Mouse (Mus musculus) gastrocnemius, postnatal 36 days (tissue): ENCODE measurements around the gene Oser1. TPM values are rescaled to one million over a fixed set of nuclear protein-coding genes. Genes with fewer than 3 reads are reported as not detected.
"Not testable (repeated sequence)": the region's sequence is repeated elsewhere in the genome, so short reads cannot be mapped to it uniquely, and the experiment has no call there.

ENCODE experiments used
- DNase-seq, 2 experiments: peaks; one replicate each; pipeline ENCODE4 v3.0.0; 2022
- intact Hi-C: fragments of 180-260 bp; cut with DNase I; formaldehyde crosslinking; loops from one replicate; pipeline ENCODE4 v1.15.1; 2025
- total RNA-seq, 2 experiments: library from RNA; stranded (reverse); gene quantifications; 2 replicates each; pipeline ENCODE4 v1.2.3; 2021

Oser1 gene
- total RNA-seq, 2 experiments from 2014 or later, result 31.3 to 32.4 TPM

DNA sequence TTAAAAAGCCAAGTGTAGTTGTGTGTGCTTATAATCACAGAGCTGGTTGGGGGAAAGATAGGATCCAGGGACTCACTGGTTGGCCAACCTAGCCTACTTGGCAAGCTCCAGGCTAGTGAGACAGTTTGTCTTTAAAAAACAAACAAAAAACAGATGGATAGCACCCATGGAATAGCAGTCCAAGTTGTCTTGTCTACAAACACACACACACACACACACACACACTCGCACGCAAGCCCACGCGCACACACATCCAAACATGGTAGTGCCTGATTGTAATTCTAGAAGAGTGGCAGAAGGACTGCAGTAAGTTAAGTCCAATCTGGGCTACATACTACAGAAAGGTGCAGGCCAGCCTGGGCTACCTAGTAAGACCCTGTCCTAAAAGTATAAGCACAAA lies 12.1 kb downstream of the Oser1 start:
- intact Hi-C loops, result no loop called here

DNA sequence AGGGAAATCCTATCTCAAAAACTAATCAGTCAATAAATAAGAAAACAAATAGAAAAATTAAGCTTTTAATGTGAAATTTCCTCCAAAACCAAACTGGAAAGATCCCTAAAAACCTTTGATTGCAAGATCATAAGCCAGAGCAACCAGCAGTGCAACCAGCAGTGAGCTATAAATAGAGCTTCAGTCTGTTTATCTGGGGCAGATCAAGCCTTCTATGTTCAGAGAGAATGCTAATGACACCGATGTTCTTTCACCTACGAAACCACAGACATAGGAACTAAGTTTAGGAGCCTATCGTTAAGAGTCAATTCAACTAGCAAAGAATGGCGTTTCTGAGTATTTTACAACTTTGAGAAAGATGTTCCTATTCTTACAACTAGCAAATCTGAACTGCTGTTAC lies 12.7 kb downstream of the Oser1 start:
- DNase-seq, result no peak
- intact Hi-C loops, result no loop called here

More for the DNA sequence above, 12.1 kb downstream of the Oser1 start:
- DNase-seq, result no peak

DNA sequence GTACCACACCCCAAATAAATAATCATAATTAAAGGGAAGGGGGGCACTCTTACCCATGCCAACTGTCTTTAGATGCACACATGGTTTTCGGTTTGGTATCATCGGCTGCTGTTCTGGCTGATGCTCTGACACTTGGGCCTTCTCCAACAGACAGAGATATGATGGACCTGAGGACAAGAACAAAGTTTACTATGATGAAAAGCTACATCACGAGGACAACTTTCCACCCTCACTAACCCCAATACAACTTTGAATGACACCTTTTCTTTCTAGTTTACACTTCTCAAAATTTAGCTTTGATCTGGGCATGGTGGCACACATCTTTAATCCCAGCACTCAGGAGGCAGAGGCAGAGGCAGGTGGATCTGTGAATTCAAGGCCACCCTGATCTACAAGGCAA lies 13.2 kb downstream of the Oser1 start:
- intact Hi-C loops, result not testable (repeated sequence)

DNA sequence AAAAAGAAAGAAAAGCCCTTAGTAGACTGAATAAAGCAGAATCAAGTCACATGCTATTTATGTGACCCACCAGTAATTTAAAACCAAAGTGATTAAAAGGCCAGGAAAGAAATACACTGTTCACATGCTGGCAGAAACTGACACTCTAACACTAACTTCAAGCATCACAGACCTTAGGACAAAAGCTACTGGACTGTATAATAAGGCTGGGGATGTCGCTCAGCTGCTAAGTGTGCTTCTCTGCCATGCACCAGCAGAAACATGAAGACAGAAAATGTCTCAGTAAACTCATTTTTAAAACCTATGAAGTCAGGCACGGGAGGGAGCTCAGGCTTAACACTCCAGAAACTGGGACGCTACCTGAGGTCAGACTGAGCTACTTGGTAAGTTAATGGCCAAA lies 14.3 kb downstream of the Oser1 start:
- no peak for DNase-seq
- intact Hi-C loops, result no loop called here

More for the DNA sequence above, 13.2 kb downstream of the Oser1 start:
- not testable (repeated sequence) for DNase-seq

DNA sequence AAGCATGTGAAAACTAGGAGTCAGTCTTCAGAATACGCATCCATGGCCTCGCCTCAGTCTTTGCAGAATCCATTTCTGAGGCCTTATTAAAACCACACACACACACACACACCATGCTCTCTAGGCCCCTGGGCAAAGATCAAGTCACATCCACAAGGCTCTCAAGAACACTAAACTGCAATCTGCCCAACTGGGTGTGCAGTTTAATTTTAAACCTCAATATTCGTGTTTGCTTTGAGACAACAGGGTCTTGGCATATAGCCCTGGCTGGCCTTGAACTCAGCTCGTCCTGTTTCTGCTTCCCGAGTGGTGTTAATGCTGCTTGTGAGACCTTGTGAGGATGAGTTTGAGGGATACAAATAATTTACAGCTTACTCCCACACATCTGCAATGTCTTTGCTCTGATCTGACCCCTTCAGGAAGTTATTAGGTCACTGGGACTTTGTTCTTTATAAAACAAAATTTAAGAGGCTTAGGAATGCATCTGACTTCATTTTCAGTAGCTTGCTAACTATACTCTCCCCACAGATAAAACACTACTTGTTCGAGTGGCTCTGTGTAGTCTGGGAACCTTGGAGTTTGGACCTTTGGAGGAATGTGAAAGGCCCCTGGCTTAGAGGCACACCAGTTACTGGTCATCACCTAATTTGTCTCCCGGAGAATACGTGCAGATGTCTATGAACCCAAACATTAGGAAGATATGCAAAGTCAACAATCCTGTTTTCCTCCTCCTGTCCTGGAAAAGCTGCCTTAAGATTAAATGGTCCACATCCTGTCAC lies 20.3 kb downstream of the Oser1 start:
- no peak for DNase-seq
- intact Hi-C loops, result loop anchor here (5.0 kb wide), 1 partner anchor 132 kb away; no protein-coding TSS in a partner anchor

DNA sequence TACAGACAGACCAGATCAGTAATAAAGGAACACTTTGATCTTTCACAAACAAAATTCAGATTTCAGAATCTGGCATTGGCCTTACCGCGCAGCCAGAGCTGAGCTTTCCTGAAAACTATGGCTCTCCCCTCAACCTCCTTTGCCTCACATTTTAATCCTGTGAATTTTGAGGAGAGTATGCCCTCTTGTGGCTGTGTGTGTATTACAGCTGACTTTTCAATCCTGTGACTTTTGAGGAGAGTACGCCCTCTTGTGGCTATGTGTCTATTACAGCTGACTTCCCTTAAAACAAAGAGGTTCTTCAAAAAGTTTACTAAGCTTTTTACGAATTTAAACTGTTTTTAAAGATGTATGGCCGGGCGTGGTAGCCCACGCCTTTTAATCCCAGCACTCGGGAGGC lies 23.3 kb downstream of the Oser1 start:
- intact Hi-C loops, result loop anchor here (1.0 to 5.0 kb wide), 3 partner anchors 61 to 300 kb away; no protein-coding TSS in a partner anchor

DNA sequence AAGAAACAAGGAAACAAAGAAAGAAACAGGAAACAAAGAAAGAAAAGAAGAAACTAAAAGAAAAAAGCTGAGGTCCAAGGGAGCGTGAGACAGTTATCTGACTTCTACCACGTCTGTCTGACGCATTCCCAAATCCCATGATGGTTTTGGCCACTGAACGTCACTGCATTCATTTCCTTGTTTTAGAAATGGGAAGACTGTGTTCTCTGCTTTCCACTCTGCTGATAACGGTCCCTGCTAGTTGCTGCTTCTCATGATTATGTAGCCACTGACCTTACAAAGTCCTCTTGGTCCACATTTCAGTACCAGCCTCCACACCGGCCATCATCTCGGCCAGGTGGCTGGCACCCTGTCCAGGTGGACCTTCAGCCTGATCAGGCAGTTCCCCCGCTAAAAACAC lies 25.3 kb downstream of the Oser1 start:
- DNase-seq, result peak in 1 of 2 experiments; percentile 8
- intact Hi-C loops, result loop anchor here (5.0 to 10.0 kb wide), 2 partner anchors 37 to 474 kb away; no protein-coding TSS in a partner anchor

More for the DNA sequence above, 23.3 kb downstream of the Oser1 start:
- DNase-seq, result peak in 1 of 2 experiments; percentile 64

DNA sequence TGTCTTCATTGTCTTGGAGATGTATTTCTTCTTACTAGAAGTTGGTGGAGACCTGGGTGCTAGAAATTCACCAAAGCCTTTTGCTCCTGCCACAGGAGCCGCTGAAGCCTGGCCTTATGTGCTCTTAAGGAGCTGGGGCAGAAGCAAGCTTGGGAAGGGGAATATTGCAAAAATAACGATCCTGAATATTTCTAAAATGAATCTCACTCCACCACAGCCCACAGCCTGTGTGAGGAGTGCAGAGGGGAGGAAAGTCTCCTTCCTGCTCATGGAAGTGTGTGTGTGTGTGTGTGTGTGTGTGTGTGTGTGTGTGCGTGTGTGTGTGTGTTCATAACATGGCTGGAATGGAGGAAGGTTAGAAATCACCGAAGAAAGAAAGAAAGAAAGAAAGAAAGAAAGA lies 25.7 kb downstream of the Oser1 start:
- intact Hi-C loops, result loop anchor here (5.0 to 10.0 kb wide), 2 partner anchors 36 to 474 kb away; no protein-coding TSS in a partner anchor
- peak in 1 of 2 experiments; percentile 7 for DNase-seq

DNA sequence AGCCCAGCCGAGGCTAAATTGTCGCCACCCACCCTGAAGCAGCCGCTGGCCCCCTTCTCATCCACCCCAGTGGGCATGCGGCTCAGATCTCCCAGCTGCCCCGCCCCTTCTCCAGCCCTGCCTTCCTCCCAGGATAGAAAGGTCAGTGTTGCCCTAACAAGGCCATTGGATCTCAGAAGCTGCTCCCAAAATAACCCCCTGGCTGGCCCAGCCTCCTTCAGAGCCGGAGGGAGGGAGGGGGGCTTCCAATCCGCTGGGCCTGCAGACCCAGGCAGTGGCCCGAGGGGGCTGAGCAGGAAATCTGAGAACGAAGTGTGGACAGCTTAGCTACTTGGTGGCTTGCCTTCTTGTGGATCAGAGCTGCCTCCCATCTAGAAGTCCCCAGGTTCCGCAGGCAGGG lies 26.6 kb downstream of the Oser1 start, which contains the start of gene Jph2:
Gene Jph2, minus strand, starts transcription at position 89 of the 400 bp plus-strand sequence.
- peak; percentile 60 to 68 for DNase-seq
- intact Hi-C loops, result loop anchor here (5.0 to 10.0 kb wide), 2 partner anchors 36 to 473 kb away; no protein-coding TSS in a partner anchor

DNA sequence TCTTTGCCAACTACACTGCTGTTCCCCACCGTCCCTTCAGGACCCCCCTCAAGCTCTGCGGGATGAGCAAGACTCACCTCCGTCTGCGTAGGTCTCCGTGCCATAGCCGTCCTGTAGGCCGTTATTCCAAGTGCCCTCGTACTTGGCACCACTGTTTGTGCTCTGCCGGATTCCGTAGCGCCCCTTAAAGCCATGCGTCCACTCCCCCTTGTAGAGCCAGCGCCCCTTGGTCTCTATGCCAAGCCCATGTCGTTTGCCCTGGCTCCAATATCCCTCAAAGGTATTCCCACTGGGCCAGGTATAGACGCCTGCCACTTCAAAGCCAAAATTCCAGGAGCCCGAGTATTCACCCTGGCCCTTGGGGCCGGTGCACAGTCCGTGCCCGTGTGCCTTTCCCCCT lies 27.4 kb downstream of the Oser1 start:
- peak in 1 of 2 experiments; percentile 19 for DNase-seq
- intact Hi-C loops, result loop anchor here (5.0 to 10.0 kb wide), 2 partner anchors 35 to 472 kb away; no protein-coding TSS in a partner anchor

DNA sequence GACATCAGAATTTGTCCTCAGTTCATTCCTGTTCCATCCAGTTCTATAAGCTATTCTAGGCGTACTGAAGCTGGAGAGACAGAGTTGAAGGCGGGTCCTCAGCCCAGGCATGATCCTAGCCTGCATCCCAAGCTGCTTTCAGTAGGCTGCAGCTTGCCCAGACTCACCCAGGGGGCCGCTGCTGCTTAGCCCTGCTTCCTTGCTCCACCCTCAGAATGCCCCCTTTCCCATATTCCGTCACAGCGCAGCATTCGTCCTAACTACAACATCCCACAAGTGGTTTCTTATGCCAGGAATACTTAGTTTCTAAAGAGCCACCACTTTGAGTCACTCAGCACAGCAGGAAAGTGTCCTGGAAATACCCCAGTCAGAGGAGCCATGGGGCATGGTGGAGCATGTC lies 29.5 kb downstream of the Oser1 start:
- DNase-seq, result no peak
- intact Hi-C loops, result loop anchor here (5.0 to 10.0 kb wide), 2 partner anchors 33 to 470 kb away; no protein-coding TSS in a partner anchor

DNA sequence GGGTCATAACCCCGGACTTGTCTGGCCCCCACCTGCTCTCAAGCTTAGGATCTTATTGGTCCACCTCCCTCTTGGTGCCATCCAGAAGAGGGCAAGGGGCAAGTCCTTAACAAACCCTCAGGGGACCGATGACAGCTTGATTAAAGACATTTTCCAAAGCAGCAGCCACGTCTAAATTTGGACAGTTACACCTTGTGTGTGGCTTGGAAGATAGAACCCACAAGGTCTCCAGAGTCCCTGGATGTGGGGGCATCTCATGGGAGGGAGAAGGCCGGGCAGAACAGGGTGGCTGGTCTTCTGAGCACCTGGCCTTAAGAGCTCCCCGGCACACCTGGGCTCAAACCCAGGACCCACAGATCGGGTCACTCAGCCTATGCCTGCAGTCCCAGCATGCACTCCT lies 30.5 kb downstream of the Oser1 start:
- no peak for DNase-seq
- intact Hi-C loops, result loop anchor here (10.0 kb wide), 1 partner anchor 469 kb away; no protein-coding TSS in a partner anchor

DNA sequence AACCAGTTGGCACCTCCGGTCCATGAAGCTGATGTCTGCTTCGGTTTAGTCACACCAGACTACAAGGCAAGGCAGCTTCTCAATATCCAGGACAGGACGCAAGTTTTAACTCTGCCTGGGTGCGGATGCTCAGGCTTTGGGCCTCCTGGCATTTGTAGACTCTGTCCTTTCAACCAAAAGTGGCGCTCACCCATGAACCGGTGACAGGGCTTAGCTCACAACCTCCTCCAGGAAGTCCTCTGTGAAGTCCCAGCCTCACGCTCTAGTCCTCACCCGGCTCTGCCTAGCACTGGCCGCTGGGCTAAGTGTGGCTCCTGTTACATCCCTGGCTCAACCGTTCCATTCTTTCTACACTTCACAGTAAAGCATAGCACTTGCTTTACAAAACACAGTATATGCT lies 31.3 kb downstream of the Oser1 start:
- DNase-seq, result no peak
- intact Hi-C loops, result loop anchor here (10.0 kb wide), 1 partner anchor 468 kb away; no protein-coding TSS in a partner anchor

DNA sequence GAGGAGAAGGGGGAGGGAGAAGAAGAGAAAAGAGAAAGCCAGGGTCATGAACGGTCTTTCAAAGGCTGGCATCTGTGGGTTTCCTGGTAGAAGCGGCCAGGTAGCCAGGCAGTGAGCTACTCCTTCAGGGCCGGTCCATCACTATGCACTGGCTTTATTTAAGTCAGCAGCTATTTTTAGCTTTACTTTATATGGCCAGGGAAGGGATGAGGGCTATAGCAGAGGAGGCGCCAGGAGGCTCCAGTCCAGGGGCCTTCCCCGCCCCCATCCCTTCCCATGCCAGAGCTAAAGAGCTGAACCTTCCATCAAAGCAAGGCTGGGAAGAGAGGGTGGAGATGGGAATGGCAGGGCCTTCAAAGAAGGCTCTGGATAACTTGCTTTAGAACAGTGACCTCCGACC lies 32.1 kb downstream of the Oser1 start:
- peak; percentile 58 to 59 for DNase-seq
- intact Hi-C loops, result loop anchor here (10.0 kb wide), 1 partner anchor 468 kb away; no protein-coding TSS in a partner anchor

DNA sequence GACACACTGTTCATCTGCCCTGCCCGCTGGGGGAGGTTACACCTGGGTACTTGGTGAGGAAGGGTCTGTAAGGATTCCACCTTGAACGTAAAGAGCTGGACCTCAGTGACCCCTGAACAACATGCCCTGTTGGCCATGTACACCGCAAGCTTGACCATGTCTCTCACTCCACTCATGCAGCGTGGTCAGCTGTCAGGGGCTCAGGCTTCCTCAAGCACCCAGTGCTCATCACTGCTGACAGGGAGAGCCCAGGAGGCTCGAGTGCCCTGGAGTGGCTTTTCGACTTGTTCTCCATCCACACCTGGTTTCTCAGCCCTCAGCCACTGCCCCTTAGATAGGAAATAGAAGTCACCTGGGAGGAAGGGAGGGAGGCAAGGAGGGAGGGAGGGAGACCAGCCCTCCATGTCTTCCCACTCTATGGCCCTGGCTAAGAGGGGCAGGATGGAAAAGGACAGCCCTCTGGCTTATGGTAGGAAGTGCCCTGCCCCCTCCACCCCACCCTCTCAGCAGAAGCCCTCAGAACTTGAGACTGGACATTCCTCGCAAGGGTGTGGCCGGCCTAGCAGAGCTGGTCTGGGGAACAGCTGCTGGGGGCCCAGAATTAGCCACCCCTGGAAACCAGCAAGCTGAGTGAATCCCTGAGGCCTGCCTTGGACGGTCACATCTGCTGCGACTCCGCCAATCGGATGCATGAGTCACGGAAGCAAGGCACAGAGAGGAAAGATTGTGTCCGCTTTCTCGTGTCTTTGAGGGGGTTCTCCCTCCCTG lies 37.9 kb downstream of the Oser1 start:
- peak; percentile 50 to 65 for DNase-seq
- intact Hi-C loops, result no loop called here

DNA sequence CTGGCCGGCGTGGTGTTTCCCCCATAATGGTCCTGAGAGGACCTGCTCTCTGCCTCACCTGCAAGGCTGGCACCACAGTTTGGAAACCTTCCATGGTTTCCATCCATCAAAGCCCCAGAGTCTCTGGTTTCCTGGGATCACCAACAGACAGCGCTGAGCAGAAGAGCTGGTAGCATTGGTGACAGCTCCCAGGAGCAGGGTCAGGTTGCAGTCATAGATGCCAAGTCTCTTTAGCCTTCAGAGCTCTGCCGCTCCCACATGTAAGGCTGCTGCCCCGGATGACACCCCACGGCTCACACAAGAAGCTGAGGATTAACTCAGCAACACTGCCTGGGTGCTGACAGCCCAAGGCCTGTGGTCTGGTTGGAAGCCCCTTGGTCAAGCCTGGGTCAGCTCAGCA lies 39.4 kb downstream of the Oser1 start:
- peak in 1 of 2 experiments; percentile 46 for DNase-seq
- intact Hi-C loops, result no loop called here

DNA sequence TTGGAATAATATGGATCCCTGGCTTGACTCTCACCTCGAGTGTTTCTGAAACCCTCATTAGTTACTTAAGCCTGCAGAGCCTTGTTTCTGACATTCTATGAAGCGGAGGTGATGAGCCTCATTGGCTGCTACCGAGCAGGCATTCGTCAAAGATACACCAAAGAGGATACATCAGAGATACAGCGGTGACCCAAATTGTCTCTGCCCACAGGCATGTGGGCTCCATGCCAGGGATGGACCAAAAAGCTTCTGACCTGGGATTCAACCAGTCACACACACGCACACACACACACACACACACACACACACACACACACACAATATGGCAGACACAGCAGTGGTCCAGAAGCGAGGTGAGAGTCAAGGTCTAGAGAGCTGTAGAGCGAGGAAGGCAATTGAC lies 43.3 kb downstream of the Oser1 start:
- peak in 1 of 2 experiments; percentile 11 for DNase-seq
- intact Hi-C loops, result no loop called here

DNA sequence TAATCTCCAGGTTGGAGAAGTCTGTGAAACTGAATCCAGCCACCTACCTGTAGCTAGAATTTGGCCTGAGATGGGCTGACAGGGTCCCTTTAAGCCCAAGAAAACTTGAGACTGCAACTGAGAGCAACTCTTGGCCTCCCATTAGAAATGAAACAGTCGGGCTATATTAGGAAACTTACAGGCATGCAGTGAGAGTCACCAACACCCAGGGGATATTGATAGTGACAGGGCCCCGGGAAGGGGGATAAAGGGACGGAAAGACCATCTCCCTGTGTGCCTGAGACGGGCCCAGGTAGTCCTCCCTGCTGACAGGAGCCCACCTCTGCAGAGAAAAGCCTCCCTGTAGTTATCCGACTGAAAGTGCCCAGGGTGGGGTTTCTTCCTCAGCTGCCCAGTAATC lies 45.1 kb downstream of the Oser1 start:
- no peak for DNase-seq
- intact Hi-C loops, result no loop called here

DNA sequence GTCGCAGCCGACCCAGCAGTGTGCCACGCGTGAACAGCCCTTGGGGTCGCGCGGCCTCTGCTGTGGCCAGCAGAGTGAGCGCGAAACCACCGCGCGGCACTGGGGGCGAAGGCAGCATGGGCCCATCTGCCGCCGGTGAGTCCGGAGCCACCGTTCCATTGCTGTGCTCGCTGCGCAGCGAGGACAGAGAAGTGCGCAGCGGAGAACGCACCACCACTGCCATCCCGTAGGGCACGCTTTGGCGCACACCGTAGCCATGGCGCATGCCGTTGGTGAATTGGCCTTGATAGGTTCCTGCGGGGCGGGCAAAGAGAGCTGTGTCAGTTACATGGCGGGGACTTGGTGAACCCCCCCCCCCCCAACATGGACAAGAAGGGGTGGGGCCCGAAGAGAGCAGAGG lies 48.4 kb downstream of the Oser1 start:
- intact Hi-C loops, result no loop called here
- no peak for DNase-seq

DNA sequence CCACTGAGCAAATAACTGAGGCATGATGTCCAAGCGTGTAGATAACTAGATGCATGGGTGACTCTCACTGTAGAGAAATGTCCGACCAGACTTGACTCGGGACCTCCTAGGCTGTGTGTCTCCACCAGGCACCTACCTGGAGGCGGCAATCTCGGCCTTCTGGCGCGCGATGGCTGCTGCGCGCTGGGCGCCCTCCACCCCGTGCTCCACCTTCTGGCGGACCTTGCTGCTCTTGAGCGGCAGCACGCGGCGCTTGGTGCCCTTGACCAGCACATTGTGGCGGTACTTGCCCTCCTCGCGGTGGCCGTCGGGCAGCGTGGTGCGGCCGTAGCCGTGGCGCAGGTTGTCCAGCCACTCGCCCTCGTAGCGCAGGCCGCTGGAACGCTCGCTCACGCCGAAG lies 49.0 kb downstream of the Oser1 start:
- intact Hi-C loops, result no loop called here
- DNase-seq, result no peak

DNA sequence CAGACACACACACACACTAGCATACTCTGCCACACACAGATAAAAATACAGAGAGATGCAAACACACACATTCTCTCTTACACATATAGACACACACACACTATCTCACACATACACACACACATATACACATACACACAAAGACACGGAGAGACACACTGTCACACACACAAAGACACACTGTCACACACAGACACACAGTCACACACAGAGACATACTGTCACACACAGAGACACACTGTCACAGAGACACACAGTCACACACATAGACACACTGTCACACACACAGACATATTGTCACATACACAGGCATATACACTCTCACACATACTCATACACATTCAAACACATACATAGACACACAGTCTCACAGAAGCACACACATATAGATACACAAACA lies 51.9 kb downstream of the Oser1 start:
- intact Hi-C loops, result no loop called here
- DNase-seq, result no peak
